Mouse (Mus musculus): Measurements from ENCODE around the gene Kndc1. TPM values are rescaled to one million over a fixed set of nuclear protein-coding genes. Genes with fewer than 3 reads are reported as not detected.

The Kndc1 gene
- total RNA-seq, 2 experiments from 2014 or later = 1.6 to 1.7 TPM

DNA sequence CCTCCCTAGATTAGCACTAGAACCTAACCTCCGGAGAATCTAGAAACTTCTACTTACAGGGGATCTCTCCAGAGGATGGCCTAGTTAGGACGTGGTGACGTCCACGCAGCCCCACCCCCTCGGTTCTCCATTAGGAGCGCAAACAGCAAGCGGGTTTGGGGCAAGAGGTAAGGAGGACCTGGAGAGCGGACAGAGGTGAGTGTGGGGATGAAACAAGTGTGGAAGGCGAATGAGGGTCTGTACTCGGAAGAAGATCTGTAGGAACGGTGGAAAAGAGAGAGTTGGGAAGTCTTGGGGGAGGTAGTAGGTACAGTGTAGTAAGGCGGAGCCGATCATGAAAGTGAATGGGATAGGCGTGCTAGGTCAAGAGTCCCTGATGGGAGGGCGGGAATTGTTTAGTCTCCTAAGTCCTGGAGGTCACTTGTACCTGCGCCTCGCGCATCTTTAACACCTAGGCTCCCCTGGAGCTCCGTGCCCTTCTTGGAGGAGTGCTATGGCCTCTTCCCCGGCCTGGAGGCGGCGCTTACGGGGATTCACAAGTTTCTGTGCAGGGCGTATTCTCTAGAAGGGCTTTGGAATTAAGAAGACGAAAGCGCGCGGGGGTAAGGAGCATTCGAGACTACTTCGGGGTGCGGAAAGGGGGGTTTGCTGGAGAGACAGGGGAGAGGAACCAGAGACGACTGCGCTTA, 55.9 kb downstream of the Kndc1 start:
- DNase-seq (ENCODE audit: low spot score in 2 of 2) = no peak

- no peak for DNase-seq (ENCODE audit: low spot score in 2 of 2)
Measured at GRCm38 (mm10) chr7:139951079-139951478, 56.6 kb downstream of the Kndc1 start.

DNA sequence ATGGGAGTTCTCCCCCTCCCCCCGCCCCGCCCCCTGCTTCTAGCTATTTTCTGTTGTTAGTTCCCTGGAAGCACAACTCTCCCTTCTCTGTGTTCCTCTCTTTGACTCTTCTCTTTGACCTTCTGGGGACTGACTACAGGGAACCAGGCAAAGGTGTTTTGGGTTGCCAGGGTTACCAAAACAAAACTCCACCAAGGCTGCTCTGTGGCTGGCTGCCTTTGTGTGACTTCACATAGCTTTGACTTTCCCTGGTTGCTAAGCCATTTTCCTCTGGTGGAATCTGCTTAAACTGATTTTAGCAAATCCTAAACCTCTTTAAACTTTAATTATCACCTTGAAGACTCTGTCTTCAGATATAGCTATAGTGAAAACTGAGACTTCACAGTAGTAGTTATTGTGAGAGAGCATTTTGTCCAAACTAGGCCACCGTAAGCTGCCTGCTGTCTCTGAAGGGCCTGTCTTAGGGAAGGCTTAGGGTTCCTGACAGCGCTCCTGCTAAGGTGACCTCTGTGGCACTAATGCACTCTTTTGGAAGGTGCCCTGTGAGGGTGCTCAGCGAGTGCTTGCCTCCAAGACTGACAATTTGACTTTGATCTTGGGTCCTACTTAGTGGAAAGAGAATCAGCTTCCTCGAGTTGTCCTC, 57.6 kb downstream of the Kndc1 start:
- no peak for DNase-seq (ENCODE audit: low spot score in 2 of 2)

- no peak for DNase-seq (ENCODE audit: low spot score in 2 of 2)
Measured at GRCm38 (mm10) chr7:139955505-139955904, 61.0 kb downstream of the Kndc1 start.

DNA sequence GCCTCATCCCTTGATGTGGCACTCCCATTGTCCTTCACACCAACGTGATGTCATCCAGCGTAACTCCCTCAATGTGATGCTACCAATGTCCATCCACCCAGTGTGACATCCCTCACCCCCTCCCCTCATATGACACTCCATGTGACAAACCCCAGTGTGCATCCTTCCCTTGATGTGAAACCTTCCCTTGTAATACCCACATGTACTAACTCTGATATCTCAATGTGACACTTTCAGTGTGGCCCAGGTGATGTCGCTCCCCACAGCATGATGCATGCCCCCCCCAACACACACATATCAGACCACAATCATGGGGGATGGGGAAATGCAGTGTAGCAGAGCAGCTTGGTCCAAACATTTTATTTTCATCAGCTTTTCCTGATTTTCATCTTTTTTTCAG, 62.2 kb downstream of the Kndc1 start:
- DNase-seq (ENCODE audit: low spot score in 2 of 2) = no peak

GRCm38 (mm10) chr7:139957437-139957836, 62.9 kb downstream of the Kndc1 start:
- no peak for DNase-seq (ENCODE audit: low spot score in 2 of 2)

DNA sequence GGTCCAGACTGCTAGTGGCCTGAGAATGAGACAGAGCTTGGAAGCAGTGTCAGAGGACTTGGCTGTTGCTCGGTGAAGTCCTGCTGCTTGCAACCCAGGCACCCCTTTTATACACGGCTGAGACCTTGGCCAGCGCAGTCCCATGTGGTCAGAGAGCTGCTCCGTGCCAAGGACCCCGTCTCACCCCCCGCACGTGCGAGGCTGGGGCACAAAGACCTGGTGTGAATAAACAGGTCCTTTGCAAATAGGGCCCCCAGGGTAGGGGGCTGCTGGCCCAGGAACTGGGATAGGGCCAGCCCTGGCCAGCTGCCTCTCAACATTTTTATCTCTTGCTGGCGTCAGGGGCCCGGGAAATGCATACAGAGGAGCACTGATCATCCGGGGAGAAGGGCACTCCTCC, 63.5 kb downstream of the Kndc1 start:
- DNase-seq (ENCODE audit: low spot score in 2 of 2) = no peak

DNA sequence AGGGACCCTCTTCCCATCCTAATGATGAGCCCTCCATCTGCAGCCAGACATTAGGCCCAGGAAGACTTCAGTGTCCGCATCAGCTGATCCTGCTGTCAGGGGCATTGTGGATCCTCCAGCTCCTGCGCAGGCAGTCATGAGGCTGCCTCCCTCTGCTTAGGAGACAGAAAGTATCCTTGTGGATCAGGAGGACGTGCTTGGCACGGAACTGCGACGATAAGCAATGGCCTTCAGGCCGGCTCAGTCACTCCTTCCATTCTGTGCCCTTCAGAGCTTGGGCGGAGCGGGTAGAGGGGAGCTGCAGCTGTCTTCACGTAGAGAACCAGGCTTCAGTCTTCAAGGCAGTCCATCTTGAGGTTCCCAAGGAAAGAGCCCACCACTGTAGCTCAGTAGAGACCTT, 66.6 kb downstream of the Kndc1 start:
- DNase-seq (ENCODE audit: low spot score in 2 of 2) = no peak

- no peak for DNase-seq (ENCODE audit: low spot score in 2 of 2)
Measured at GRCm38 (mm10) chr7:139963814-139964213, 69.3 kb downstream of the Kndc1 start.

- no peak for DNase-seq (ENCODE audit: low spot score in 2 of 2)
Measured at GRCm38 (mm10) chr7:139967175-139967574, 72.7 kb downstream of the Kndc1 start.

DNA sequence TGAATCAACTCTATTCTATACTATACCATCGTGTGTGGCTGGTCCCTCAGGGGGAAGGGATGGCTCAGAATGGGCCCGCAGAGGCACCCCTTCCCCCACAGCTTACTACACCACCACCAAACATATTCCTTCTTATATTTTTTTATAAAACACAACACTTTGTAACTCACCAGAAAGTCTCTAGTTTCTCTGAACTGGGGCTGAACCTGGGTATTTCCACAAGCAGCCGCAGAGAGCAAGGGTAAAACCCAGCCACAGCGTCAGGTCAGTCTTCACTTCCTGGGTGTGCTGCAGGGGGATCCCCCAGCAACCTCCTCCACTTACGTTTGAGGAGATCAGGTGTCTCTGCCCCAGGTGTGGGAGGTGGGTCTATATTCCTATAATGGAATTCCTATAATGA, 73.9 kb downstream of the Kndc1 start:
- no peak for DNase-seq (ENCODE audit: low spot score in 2 of 2)

GRCm38 (mm10) chr7:139969348-139970130, 75.0 kb downstream of the Kndc1 start:
- DNase-seq (ENCODE audit: low spot score in 2 of 2) = peak in 1 of 2 experiments; percentile 62

- DNase-seq (ENCODE audit: low spot score in 2 of 2) = no peak
Measured at GRCm38 (mm10) chr7:139970216-139970919, 75.9 kb downstream of the Kndc1 start.

- DNase-seq (ENCODE audit: low spot score in 2 of 2) = no peak
Measured at GRCm38 (mm10) chr7:139970979-139971378, 76.5 kb downstream of the Kndc1 start.

GRCm38 (mm10) chr7:139971436-139971835, 76.9 kb downstream of the Kndc1 start:
- no peak for DNase-seq (ENCODE audit: low spot score in 2 of 2)

DNA sequence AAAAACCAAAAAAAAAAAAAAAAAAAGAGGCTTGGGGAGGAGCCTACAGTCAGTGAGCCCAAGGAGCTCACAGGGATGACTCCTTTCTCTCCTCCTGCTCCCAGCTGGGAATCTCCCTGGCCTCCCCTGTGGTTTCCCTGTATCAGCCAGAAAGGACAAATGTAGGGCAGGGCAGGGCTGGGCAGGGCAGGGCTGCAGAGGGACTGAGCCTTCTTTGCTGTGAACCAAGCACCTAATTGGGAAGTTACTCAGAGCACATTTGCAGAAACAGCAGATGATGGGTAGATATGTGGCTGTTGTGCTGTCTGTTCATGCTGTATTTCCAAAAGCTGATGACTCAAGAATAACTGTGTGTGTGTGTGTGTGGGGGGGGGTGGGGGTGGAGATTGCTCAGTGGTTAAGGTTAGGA, 78.4 kb downstream of the Kndc1 start:
- no peak for DNase-seq (ENCODE audit: low spot score in 2 of 2)

- no peak for DNase-seq (ENCODE audit: low spot score in 2 of 2)
Measured at GRCm38 (mm10) chr7:139974307-139974706, 79.8 kb downstream of the Kndc1 start.

DNA sequence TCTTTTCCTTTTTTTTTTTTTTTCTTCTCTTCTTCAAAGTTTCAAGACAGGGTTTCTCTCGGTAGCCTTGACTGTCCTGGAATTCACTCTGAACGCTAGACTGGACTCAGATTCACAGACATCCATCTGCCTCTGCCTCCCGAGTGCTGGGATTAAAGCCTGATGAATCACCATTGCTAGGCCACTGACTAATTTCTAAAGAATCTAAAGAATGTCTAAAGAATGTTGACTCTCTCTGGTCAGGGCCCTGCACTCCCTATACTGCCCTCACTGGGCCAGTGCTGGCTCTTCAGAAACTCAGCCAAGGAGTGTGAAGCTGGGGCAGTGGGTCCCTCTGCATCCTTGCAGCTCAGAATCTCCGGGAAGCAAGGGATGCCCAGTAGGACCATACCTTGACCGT, 81.0 kb downstream of the Kndc1 start:
- no peak for DNase-seq (ENCODE audit: low spot score in 2 of 2)

- DNase-seq (ENCODE audit: low spot score in 2 of 2) = peak; percentile 61 to 62
Measured at GRCm38 (mm10) chr7:139978278-139978892, 83.9 kb downstream of the Kndc1 start, which contains the start of gene 6430531B16Rik. Gene 6430531B16Rik, minus strand, starts transcription at chr7:139978755.

GRCm38 (mm10) chr7:139979011-139979719, 84.7 kb downstream of the Kndc1 start:
- no peak for DNase-seq (ENCODE audit: low spot score in 2 of 2)
